Mouse (Mus musculus): ENCODE results near the gene Entpd7. TPM values are rescaled to one million over a fixed set of nuclear protein-coding genes. Genes with fewer than 3 reads are reported as not detected.

Entpd7 gene
- total RNA-seq, 2 experiments from 2014 or later = 0.38 to 3.8 TPM

- no peak for ATAC-seq (replicated peaks; ENCODE audit: low FRiP score, poor library complexity, severe bottlenecking)
Measured at GRCm38 (mm10) chr19:43673513-43674315, 15.8 kb upstream of the Entpd7 start.

GRCm38 (mm10) chr19:43674316-43674689 is 15.2 kb upstream of the Entpd7 start:
- ATAC-seq (replicated peaks; ENCODE audit: low FRiP score, poor library complexity, severe bottlenecking) = no peak

- peak; percentile 91 for ATAC-seq (replicated peaks; ENCODE audit: low FRiP score, poor library complexity, severe bottlenecking)
Measured at GRCm38 (mm10) chr19:43674730-43675524, 14.5 kb upstream of the Entpd7 start, which contains the start of gene Slc25a28. Gene Slc25a28 (minus strand): TSS chr19:43674881.

GRCm38 (mm10) chr19:43675525-43676400 is 13.7 kb upstream of the Entpd7 start:
- peak; percentile 26 for ATAC-seq (replicated peaks; ENCODE audit: low FRiP score, poor library complexity, severe bottlenecking)

GRCm38 (mm10) chr19:43678467-43679003 is 10.9 kb upstream of the Entpd7 start:
- no peak for ATAC-seq (replicated peaks; ENCODE audit: low FRiP score, poor library complexity, severe bottlenecking)

- ATAC-seq (replicated peaks; ENCODE audit: low FRiP score, poor library complexity, severe bottlenecking) = no peak
Measured at GRCm38 (mm10) chr19:43679474-43679981, 9.9 kb upstream of the Entpd7 start.

- no peak for ATAC-seq (replicated peaks; ENCODE audit: low FRiP score, poor library complexity, severe bottlenecking)
Measured at GRCm38 (mm10) chr19:43681541-43681940, 7.9 kb upstream of the Entpd7 start.

- ATAC-seq (replicated peaks; ENCODE audit: low FRiP score, poor library complexity, severe bottlenecking) = no peak
Measured at GRCm38 (mm10) chr19:43692815-43693214, 3.3 kb downstream of the Entpd7 start.

GRCm38 (mm10) chr19:43695514-43695964 is 6.1 kb downstream of the Entpd7 start:
- ATAC-seq (replicated peaks; ENCODE audit: low FRiP score, poor library complexity, severe bottlenecking) = no peak

- ATAC-seq (replicated peaks; ENCODE audit: low FRiP score, poor library complexity, severe bottlenecking) = no peak
Measured at GRCm38 (mm10) chr19:43697666-43698370, 8.3 kb downstream of the Entpd7 start.

GRCm38 (mm10) chr19:43699021-43699762 is 9.7 kb downstream of the Entpd7 start:
- no peak for ATAC-seq (replicated peaks; ENCODE audit: low FRiP score, poor library complexity, severe bottlenecking)

GRCm38 (mm10) chr19:43699763-43700155 is 10.3 kb downstream of the Entpd7 start:
- ATAC-seq (replicated peaks; ENCODE audit: low FRiP score, poor library complexity, severe bottlenecking) = no peak

- no peak for ATAC-seq (replicated peaks; ENCODE audit: low FRiP score, poor library complexity, severe bottlenecking)
Measured at GRCm38 (mm10) chr19:43704211-43704610, 14.7 kb downstream of the Entpd7 start.

- no peak for ATAC-seq (replicated peaks; ENCODE audit: low FRiP score, poor library complexity, severe bottlenecking)
Measured at GRCm38 (mm10) chr19:43704787-43705497, 15.5 kb downstream of the Entpd7 start.

- ATAC-seq (replicated peaks; ENCODE audit: low FRiP score, poor library complexity, severe bottlenecking) = no peak
Measured at GRCm38 (mm10) chr19:43708206-43708605, 18.7 kb downstream of the Entpd7 start.

- no peak for ATAC-seq (replicated peaks; ENCODE audit: low FRiP score, poor library complexity, severe bottlenecking)
Measured at GRCm38 (mm10) chr19:43709317-43709716, 19.8 kb downstream of the Entpd7 start.

- no peak for ATAC-seq (replicated peaks; ENCODE audit: low FRiP score, poor library complexity, severe bottlenecking)
Measured at GRCm38 (mm10) chr19:43711159-43711916, 21.9 kb downstream of the Entpd7 start.
